Mouse (Mus musculus) left cerebral cortex, postnatal 4 days (tissue): ENCODE data around the gene Plcxd2. TPM values are rescaled to one million over a fixed set of nuclear protein-coding genes. Genes with fewer than 3 reads are reported as not detected.

Experiments
- DNase-seq: peaks from one replicate; pipeline ENCODE4 v3.0.0-alpha.2; 2022
- intact Hi-C: fragments of 180-260 bp; cut with DNase I; formaldehyde crosslinking; loops from one replicate; pipeline ENCODE4 v1.15.1; 2025
- total RNA-seq, 2 experiments: library from RNA; stranded (reverse); gene quantifications; 2 replicates each; pipeline ENCODE4 v1.2.3; 2021

Plcxd2 gene
- total RNA-seq, 2 experiments from 2014 or later: 72.0 to 77.1 TPM

DNA sequence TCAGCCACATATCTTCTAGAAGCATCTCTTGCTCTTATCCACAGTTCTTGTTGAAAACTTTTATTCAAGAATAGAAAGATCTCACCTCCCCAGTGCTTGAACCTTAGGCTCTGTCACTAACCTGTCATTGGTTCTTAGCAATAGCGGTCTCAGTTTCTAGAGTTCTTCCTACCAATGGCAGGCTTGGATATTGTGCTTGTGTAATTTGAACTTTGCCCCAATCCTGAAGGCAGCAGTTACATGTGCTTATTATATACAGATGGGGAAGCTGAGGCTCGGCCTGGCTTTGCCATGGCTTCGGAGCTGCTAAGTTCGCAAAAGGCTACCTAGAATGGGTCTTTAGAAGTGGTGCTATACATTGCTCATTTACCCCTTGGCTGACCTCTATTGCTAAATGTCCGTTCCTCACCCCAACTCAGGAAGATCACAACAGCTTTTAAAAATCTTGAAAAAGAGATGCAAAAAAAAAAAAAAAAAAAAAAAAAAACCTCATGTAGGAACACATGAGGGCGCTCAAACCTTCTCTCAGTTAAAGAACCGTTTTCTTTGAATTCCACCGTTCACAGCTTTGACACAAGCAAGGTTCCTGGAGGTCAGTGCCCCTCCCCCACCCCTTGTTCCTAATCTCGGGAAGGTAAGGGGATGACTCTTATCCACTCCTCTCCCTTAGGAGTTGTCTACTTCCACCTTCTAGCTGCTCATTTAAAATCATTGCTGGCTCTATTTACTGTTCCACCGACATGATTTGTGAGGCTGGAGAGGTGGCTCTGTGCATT lies 18.9 kb downstream of the Plcxd2 start:
- intact Hi-C loops: no loop called here
- no peak for DNase-seq

DNA sequence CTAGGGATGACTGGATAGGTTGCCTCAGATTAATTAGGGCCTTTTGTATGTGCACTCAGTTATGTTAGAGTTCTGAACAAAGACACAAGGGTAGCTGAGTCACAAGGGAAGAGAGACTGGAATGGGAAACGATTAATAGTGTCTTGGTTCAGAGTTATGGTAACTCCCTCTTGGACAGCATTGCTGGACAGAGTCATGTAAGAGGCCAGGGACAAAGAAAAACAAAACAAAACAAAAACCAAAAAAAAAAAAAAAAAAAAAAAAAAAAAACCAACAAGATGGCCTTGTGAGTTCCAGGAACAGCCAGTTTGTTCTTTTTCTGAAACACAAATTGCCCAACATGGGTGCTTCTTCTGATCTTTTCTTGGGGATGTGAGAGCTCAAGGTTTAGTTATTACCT lies 23.8 kb downstream of the Plcxd2 start:
- intact Hi-C loops: no loop called here
- DNase-seq: no peak

DNA sequence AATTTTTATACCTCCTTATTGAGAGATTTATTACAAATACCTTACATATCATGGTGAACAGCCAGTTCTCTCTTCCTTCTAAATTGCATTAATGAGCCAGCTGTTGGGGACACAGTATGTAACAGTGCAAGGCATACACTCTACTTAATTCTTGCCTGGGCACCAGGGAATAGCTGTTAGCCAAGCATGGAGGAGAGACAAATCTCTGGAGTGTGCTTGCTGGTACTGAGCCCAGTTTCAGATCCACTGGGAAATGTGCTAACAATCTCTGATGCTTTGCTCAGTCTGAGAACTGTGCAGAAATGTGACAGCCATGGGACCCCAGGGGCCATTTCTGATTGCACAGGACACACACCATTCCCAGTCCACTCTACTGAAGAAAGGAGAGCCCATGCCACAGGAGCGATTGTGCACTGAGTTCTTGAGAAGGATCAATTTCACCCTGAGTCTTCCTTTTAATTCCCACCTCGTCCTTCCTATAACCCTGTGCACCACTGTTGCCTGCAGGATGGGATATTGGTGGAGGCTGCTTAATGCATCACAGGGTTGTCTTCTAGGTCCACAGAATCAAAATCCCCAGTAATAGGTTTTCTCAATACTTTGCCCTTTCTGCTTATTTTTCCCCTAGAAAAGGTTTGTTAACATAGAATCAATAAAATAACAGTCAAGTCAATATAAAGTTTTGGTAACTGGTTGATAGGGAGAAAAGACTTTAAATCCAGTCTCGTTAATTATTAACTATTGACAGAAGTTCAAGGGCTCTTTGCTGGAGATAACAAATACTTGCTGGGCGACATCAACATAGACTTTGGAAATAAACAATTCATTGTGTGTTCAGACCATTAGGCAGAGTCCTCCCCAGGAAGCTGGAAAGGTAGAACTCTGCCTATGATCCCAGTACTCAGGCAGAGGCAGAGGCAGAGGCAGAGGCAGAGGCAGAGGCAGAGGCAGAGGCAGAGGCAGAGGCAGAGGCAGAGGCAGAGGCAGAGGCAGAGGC lies 25.1 kb downstream of the Plcxd2 start:
- DNase-seq: no peak
- intact Hi-C loops: no loop called here

DNA sequence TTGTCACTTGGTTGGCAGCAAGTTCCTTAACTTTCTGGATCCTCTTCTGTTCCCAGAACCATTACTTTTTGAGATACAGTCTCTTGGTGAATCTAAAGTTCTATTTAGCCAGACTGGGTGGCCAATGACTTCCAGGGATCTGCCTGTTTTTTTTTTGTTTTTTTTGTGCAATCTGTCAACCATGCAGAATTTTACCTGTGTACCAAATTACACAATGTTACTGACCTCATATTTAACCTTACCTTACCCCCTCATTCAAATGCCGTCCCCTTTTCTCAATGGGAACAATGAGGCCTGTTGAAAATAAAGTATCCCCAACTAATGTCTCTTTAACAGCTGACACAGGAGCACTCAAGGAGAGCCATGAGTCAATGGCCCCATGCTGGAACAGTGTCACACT lies 33.8 kb downstream of the Plcxd2 start:
- intact Hi-C loops: no loop called here
- no peak for DNase-seq

DNA sequence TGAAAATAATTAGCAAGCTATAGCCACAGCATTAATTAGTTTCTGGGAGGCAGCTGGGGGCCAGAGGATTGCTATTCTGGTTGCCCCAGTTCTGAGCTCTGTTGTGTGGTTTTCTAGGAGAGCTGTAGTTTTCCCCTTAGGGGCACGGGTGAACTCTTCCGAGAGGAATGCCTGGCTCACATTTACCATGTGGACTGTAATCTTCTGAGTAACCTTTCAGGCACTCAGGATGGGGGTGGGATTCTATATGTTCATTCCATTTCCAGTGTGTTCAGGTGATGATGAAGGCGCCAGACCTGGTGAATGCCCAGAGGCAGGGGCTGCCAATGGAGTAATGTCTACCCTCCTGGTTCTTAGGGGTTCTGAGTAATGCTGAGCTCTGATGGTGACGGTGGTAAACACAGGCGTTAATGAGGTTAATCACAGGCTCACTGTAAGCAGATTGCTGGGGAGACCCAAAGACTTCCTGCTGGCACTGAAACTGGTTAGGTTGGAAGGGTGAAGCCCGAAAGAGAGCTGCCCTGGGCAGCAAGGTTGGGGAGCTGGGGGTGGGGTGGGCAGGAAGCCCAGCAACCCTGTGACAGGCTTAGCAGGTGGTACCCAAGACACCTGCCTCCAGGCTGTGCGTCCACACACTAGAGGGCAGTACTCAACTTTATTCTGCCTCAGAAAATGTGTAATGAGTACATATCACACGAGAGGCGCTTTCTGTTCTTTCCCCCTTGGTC lies 35.9 kb downstream of the Plcxd2 start:
- intact Hi-C loops: no loop called here
- peak; percentile 6 for DNase-seq

DNA sequence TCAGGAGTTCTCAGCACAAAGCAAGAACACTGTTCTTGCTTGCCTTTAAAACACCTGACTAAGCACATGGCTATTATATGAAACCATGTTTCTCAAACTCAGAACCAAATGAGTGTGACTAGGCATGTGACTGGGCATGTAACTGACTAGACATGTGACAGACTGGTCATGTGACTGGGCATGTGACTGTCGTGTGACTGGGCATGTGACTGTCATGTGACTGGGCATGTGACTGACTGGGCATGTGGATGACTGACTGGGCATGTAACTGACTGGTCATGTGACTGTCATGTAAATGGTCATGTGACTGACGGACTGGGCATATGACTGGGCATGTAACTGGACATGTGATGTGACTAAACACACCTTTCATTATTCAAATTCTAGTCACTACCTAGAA lies 39.8 kb downstream of the Plcxd2 start:
- no peak for DNase-seq
- intact Hi-C loops: no loop called here

DNA sequence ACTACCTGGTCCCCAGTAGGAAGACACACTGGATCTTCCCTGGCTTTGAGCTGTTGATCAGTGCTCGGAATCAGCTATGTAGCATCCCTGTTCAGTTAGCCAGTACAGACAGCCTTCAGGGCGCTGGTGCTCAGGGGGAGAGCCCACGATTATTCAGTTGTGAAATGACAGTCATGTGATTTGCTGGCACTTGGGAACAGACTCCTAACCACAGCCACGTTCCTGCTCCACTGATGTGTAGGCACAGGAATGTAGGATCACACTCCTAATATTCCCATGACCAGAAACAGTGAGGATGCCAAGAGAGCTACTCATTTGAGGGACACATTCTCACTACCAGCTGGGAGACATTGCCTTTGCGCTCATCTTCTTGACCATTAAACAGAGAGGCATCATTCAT lies 41.3 kb downstream of the Plcxd2 start:
- intact Hi-C loops: loop anchor here (5.0 kb wide), 1 partner anchor 126 kb away; no protein-coding TSS in a partner anchor
- DNase-seq: no peak

DNA sequence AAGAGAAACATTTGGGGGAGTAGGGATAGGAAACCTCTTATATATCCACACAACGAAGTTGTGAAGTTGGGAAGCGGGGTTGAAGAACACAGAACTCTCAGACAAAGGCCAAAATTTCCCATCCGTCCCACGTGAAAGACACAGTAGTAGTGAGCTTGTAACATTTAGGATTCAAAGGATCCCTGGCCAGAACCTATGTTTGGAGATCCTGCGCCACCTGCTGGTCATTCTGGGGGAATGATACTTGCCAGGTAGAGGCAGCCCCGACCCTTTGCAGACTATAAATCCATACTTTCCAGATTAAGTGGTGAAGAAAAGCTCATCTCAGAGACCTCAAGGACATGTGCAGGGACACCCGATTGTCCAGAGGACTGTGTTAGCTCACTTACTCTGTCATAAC lies 42.5 kb downstream of the Plcxd2 start:
- DNase-seq: peak; percentile 80
- intact Hi-C loops: loop anchor here (2.0 to 5.0 kb wide), 2 partner anchors 125 to 211 kb away; no protein-coding TSS in a partner anchor

DNA sequence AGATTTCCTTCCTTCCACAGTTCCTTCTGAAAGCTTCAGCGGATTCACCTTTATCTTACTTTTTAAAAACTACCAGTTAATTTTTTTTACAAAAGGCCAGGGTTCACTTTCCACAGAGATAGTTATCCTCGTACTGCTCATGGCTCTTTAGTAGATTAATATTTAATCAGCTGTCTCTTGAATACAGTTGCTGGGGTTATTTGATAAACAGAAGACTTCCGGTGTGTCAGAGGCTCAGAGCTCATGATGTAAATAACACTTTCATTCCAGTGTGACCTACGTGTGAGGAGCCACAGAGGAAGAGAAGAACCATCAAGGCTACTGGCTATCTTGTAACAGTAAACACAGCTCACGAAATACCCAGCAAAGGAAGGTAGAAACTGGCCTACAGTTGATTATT lies 43.4 kb downstream of the Plcxd2 start:
- no peak for DNase-seq
- intact Hi-C loops: loop anchor here (2.0 to 5.0 kb wide), 2 partner anchors 124 to 210 kb away; no protein-coding TSS in a partner anchor

DNA sequence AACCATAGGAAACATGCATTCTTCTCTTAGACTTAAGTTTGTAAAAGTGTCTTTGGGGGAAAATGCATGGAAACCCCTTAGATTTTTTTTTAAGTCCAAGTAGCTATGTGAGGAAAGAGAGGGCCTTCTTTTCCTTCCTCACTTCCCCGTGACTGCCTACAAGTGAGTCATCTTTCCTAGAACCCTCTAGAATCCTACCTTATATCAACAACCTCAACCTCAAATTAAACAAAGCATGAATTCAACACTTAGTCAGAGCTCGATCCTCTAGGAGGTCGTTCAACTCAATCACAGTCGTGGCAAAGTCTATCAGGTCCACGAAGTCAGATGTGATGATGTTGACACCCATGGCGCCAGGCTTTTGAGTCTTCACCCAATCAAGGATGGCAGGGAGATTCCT lies 45.2 kb downstream of the Plcxd2 start:
- no peak for DNase-seq
- intact Hi-C loops: loop anchor here (5.0 kb wide), 1 partner anchor 122 kb away; no protein-coding TSS in a partner anchor

DNA sequence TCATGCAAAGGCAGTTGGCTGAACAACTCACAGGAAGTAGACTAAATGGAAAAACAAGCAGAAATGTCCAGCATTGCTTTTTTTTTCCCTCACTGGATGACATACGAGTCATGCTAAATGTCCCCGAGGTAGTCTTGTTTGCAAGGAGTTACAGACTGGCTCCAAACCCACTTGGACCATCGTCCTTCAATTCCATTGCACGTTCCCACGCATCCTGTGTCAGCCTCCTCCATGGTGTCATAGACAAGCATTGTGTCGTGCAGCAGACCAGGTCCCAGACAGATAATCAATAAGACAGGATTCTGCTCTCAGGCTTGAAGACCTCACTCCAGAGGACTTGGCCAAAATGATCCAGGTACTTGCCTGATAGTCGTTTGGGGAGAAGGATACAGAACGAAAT lies 46.2 kb downstream of the Plcxd2 start:
- no peak for DNase-seq
- intact Hi-C loops: no loop called here

DNA sequence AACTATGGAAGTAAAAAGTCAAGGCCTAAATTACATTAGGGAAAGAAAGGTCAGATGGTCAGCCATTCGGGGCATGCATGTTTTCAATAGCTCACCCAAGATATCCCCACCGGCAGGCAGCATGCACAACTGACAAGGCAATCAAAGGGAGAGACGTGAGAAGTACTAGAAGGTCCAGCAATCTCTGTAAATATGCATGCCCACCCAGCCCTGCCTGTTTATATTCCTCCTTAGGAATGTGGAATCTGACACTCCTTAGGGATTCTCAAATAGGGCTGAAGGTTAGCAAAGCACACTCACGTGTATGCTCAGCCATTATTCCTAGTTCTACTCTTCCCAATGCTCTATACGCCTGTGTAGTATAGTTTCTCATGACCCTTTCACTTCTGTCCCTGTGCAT lies 46.9 kb downstream of the Plcxd2 start:
- no peak for DNase-seq
- intact Hi-C loops: no loop called here

DNA sequence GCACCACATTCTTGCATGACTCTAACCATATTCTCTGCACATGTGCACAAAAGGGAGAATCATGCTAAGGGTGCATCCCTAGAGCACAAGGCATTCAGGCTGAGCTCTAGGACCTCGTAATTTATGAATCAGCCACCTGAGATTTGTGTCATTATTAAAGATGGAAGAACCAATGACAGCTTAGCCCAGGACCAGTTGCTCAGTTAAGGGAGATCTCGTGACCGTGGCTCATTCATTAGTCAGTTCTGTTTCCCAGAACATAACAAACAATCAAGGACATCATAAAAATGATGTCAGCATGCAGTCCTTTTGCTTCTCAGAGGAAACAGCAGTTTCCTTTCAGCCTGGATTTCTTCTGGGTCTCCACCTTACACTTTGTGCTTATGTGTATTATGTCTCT lies 49.0 kb downstream of the Plcxd2 start:
- DNase-seq: no peak
- intact Hi-C loops: no loop called here

DNA sequence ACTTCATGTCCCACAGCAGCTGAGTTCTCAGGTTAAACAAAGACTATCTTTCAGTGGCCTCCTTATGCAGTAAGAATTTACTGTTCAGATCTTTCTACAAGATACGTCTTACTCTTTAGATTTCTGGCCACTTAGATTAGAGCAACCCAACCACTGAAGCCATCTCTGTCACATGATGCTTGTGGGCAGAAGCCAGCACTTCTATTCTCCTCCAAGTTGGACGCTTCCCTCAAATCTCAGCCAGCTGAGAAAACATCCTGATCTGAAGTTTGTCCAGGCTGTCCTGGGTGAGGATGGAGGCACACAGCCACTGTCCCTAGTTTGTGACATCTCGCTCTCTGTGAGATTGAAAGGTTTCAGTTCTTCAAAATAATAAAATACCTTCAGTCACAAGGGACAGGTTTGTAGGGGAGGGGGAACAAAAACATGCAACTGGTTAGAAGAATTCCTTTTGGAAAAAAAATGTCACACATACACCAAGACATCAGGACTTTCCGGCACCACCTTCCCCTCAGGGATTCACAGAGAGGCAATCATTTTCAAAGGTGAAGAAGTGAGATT lies 53.5 kb downstream of the Plcxd2 start:
- DNase-seq: no peak
- intact Hi-C loops: no loop called here

DNA sequence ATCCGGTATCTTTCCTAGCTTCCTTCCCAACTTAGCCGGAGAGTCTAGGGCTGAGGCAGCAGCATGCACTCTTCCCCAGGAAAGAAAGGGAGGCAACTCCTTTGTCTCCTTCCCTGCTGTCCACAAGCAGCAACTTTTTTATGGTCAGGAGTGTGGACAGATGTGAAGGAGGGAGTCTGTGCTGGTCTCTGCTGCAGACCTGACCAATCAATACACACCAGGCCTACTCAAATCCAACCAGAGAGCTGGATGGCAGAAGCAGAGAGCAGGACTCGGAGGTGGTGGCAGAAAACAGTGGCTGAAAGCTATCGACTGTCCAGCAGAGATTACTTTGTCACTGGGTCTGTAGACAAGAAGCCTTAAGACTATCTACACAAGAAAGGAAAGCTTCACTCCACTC lies 56.6 kb downstream of the Plcxd2 start, which contains the start of gene Phldb2:
Phldb2 (minus strand) TSS at position 205 of the 400 bp plus-strand sequence.
- intact Hi-C loops: no loop called here
- no peak for DNase-seq

DNA sequence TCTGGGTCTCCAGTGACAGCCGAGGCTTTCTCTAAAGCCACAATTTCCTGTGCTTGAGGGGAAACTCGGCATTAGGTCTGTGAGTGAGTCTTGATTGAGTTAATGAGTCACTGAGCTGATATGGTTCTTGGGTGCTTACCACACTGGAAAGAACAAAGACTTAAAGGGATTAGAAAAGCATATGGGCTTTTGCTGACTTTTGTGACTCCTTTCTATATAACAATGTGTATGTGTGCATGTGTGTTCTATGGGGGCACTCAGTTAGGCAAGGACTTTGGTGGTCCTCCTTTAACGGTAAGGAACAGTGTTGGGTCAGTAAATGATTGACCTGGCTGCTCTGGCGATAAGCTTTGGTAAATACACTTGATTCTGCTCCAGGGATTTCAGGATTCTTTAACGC lies 57.5 kb downstream of the Plcxd2 start:
- intact Hi-C loops: no loop called here
- DNase-seq: no peak

DNA sequence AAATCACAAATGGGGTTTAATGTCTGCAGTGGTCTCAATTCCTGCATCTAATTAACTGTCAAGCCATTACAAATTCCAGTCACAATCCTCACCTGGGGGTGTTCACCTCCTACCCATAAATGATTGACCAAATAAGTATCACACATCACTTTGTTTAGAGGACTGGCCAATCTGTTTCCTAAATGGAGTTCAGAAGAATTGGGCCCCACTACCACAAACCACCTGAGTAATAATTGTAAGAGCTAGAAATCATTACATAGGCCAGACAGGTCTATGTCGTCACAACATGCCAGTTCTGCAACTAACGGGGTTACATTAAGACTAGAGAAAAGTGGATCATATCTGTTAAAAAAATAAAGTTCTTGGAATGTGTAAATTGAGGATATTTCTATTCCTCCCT lies 58.0 kb downstream of the Plcxd2 start:
- intact Hi-C loops: no loop called here
- DNase-seq: no peak

DNA sequence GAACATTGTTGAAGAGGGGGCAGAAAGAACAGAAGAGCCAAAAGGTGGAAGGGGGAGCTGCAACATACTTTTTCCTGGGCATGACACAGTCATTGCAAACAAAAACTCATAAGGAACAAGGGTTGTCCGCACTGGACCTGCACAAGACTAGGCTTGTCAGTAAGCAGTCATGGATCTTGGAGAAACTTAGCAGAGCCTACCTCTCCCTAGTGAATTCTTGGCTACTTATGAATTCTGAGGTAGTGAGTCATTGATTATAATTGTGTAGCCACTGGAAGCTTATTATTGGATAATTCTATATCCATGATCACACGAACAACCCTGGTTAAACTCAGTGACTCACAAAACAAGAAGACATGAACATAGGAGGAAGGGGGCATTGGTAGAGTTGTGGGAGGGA lies 63.7 kb downstream of the Plcxd2 start:
- DNase-seq: no peak
- intact Hi-C loops: no loop called here

DNA sequence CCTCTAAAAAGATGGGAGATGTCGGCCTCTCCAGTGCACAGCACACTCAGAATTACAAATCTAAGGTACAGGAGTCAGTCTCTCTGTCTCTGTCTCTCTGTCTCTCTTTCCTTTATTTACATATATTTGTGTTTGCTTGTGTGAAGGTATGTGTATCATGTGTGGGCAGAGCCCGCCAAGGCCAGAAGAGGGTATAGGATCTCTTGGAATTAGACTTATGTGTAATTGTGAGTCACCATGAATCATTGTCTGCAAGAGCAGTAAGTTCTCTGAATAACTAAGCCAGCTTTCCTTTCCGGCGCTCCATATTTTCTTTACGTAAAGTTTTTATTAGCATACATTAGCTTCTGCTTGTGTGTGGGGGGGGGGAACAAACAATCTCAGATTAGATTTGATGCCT lies 64.4 kb downstream of the Plcxd2 start:
- DNase-seq: no peak
- intact Hi-C loops: no loop called here

DNA sequence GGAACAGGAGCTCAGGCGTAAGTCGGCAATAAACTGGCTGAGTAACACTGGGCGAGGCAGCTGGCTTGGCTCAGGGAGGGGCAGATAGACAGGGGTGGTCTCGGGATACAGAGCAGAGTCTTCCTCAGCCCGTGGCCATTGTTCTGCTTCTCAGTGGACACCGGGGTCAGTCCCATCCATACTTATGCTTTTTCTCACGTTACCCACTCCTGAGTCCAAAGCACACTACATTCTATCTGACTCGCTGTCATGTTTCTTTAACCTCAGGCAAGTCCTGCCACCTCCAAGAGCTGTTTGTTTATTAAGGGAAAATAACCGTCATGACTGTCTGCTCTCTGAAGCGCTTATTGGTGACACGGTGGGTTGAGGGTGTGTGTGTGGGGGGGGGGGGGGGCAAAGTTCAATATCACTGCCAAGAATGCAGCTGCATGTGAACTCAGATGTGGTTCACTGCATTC lies 64.8 kb downstream of the Plcxd2 start:
- intact Hi-C loops: no loop called here
- no peak for DNase-seq
